Mouse (Mus musculus): ENCODE measurements around the gene Mpp5. TPM values are rescaled to one million over a fixed set of nuclear protein-coding genes. Genes with fewer than 3 reads are reported as not detected.

Mpp5 gene
- polyA plus RNA-seq, 1 experiment from 2014 or later: 24.1 TPM

DNA sequence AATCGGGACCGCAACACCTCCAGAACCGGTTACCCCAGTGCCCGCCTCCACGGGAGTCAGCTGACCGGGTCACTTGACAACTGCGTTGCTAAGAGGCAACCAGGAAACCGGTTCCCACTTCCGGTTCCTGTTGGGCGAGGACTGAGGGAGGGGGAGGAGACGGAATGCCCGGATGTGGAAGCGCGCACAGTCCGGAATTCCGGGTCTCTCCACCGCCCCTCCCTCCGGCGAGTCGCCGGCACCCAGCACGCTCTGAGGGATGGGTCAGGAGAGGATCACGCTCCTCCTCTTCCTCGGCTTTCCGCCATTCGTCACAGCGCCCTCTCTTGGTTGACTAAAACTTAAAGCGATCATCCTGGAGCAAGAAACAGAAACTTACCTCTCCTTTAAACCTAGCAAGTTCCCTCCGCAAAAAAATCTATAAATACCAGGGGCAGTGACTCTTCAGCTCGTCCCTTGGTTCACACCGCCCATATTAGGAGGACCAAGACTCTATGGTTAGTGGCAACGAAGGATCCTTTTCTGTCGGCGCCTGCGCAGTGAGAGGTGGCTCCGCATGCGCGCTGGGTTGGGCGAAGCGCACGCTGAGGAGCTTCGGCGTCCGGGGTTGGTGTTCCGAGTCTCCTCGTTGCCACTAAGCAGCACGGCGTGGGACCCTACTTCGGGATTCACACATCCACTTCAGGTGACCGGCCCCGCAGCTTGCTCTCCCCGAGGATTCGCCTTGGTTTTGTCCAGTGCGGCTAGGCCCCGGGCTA lies 113.0 kb downstream of the Mpp5 start, which contains the start of the genes Atp6v1d and Eif2s1:
Gene Atp6v1d (minus strand): TSS at position 143 of the 758 bp plus-strand sequence.
Gene Eif2s1 (plus strand): TSS at position 324 of the 758 bp plus-strand sequence.
- Histone ChIP-seq H3K27ac (replicated peaks; ENCODE audit: low read depth, low read length) (peak within 1 kb of the TSS; percentile 73), H3K4me3 (ENCODE audit: low read depth, low read length) (peak within 1 kb of the TSS; percentile 72)

DNA sequence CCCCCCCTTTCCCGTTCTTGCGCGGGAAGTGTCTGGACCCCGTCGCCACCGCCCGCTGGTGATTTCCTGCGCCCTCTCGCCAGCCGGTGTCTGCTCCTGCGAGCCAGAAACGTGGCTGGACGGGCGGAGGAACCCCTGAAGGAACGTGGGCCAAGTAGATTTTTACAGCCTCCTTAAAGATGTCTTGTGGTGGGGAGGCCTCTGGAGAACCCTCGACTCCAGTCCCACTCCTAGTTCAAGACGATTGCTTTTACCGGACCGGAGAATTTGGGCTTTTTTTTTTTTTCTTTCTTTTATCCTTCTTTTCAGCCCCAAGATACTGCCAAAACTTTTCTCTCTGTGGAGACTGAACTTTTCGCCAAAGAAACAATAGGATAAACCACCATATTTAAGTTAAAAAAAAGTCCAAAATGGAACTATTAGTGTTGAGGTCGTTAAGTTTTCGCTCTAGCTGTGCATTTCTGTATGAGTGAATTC lies 113.6 kb downstream of the Mpp5 start:
- Histone ChIP-seq H3K9me3 (ENCODE audit: control insufficient read depth, low read length) (no peaks in the 10 kb centered on the region), H3K27me3 (ENCODE audit: control insufficient read depth, insufficient read depth, low read length) (no peaks in the 10 kb centered on the region), H3K4me1 (ENCODE audit: control insufficient read depth, insufficient read depth, low read length) (0 out of 2 replicates have a peak, but pooled peaks cover 6% of the 10 kb centered on the region), H3K9ac (ENCODE audit: low read length) (peak overlapping the region; percentile 85), H3K27ac (replicated peaks; ENCODE audit: low read depth, low read length) (peak overlapping the region; percentile 73), H3K36me3 (ENCODE audit: control insufficient read depth, insufficient read depth, low read length) (no peaks in the 10 kb centered on the region), H3K4me2 (ENCODE audit: low read depth, severe bottlenecking) (peak overlapping the region; percentile 44), H3K4me3 (ENCODE audit: low read depth, low read length) (peak overlapping the region; percentile 72)
- WGBS: under 1% methylated on average over 22 of the region's 22 CpGs
- ATAC-seq (ENCODE audit: insufficient number of reproducible peaks, low FRiP score, low TSS enrichment, low read depth): peak; percentile 42; the same call in 1 of the 2 replicates
- no peak for DNase-seq (ENCODE audit: low spot score)

More for the DNA sequence above, 113.0 kb downstream of the Mpp5 start, which contains the start of the genes Atp6v1d and Eif2s1:
- no peaks in the 10 kb centered on the region for H3K36me3 ChIP-seq (ENCODE audit: control insufficient read depth, insufficient read depth, low read length)
- 0 out of 2 replicates have a peak, but pooled peaks cover 6% of the 10 kb centered on the region for H3K4me1 ChIP-seq (ENCODE audit: control insufficient read depth, insufficient read depth, low read length)
- peak within 1 kb of the TSS; percentile 79 for H3K4me2 ChIP-seq (ENCODE audit: low read depth, severe bottlenecking)
- no peaks in the 10 kb centered on the region for H3K27me3 ChIP-seq (ENCODE audit: control insufficient read depth, insufficient read depth, low read length)
- WGBS: under 1% methylated on average over 53 of the region's 55 CpGs
- peak within 1 kb of the TSS; percentile 85 for H3K9ac ChIP-seq (ENCODE audit: low read length)
- H3K9me3 ChIP-seq (ENCODE audit: control insufficient read depth, low read length): no peaks in the 10 kb centered on the region
- ATAC-seq (ENCODE audit: insufficient number of reproducible peaks, low FRiP score, low TSS enrichment, low read depth): peak; percentile 100
- peak; percentile 100 for DNase-seq (ENCODE audit: low spot score)

DNA sequence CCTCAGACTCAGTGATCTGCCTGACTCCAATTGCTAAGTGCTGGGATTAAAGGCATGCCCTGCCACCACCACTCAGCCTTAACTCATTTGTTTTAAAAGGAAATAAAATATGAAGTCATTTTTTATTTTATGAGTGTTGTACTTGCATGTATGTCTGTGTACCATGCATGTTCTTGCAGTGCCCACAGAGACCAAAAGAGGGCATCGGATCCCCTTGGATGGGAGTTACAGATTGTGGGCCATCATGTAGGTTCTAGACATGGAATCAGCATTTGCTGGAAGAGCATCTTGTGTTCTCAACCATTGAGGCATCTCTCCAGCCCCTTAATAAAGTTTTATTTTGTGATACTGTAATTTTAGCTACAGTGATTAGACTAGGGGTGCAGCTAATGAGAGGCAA lies 116.7 kb downstream of the Mpp5 start:
- Histone ChIP-seq H3K4me2 (ENCODE audit: low read depth, severe bottlenecking) (no peak overlapping the region), H3K27ac (replicated peaks; ENCODE audit: low read depth, low read length) (no peak overlapping the region), H3K9ac (ENCODE audit: low read length) (no peak overlapping the region), H3K27me3 (ENCODE audit: control insufficient read depth, insufficient read depth, low read length) (no peaks in the 10 kb centered on the region), H3K4me3 (ENCODE audit: low read depth, low read length) (no peak overlapping the region), H3K9me3 (ENCODE audit: control insufficient read depth, low read length) (no peaks in the 10 kb centered on the region), H3K36me3 (ENCODE audit: control insufficient read depth, insufficient read depth, low read length) (no peaks in the 10 kb centered on the region; the same call in 1 of the 2 replicates), H3K4me1 (ENCODE audit: control insufficient read depth, insufficient read depth, low read length) (0 out of 2 replicates have a peak, but pooled peaks cover 6% of the 10 kb centered on the region)
- DNase-seq (ENCODE audit: low spot score) (no peak), ATAC-seq (ENCODE audit: insufficient number of reproducible peaks, low FRiP score, low TSS enrichment, low read depth) (no peak)
- WGBS: 88% methylated on average over 1 of the region's 1 CpGs

DNA sequence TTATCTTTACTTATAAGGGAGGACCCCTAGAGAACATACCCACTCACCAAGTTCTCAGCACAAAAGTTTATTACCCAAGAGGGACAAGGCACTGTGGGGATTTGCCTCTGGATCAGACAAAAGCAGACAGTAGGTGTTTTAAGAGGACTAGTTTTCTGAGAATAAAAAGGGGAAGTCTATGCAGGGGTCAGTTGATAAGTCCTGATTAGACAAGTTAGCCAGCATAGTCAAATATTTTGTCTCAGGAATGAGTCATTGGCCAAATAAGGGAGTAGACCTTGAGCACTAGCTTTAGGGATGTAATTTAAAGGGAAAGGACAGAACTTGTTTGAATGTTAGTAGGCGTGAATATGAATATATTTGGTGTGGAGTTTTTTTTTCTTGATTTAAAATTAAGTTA lies 119.4 kb downstream of the Mpp5 start:
- H3K9ac ChIP-seq (ENCODE audit: low read length): no peak overlapping the region
- no peak overlapping the region for H3K4me3 ChIP-seq (ENCODE audit: low read depth, low read length)
- H3K27ac ChIP-seq (replicated peaks; ENCODE audit: low read depth, low read length): no peak overlapping the region
- no peak for ATAC-seq (ENCODE audit: insufficient number of reproducible peaks, low FRiP score, low TSS enrichment, low read depth)
- no peak for DNase-seq (ENCODE audit: low spot score)
- H3K4me1 ChIP-seq (ENCODE audit: control insufficient read depth, insufficient read depth, low read length): 0 out of 2 replicates have a peak, but pooled peaks cover 2% of the 10 kb centered on the region
- 88% methylated on average over 1 of the region's 1 CpGs for WGBS
- no peak overlapping the region for H3K4me2 ChIP-seq (ENCODE audit: low read depth, severe bottlenecking)
- no peaks in the 10 kb centered on the region for H3K27me3 ChIP-seq (ENCODE audit: control insufficient read depth, insufficient read depth, low read length)
- no peaks in the 10 kb centered on the region for H3K9me3 ChIP-seq (ENCODE audit: control insufficient read depth, low read length)
- no peaks in the 10 kb centered on the region; the same call in 1 of the 2 replicates for H3K36me3 ChIP-seq (ENCODE audit: control insufficient read depth, insufficient read depth, low read length)

DNA sequence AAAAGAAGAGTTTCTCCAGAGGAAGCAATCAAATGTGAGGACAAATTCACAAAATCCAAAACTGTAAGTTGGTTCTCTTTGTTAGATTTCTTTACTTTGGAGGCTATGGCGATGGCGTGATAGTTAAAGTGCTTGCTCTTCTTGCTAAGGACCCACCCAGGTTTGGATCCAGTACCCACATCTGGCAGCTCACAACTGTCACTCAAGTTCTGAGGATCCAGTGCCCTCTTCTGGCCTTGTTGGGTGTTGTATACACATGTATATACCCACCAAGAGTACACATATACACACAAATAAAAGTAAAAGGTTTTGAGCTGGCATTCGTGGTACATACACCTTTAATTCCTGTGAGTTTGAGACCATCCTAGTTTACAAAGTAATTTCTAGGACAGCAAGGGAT lies 125.9 kb downstream of the Mpp5 start:
- Histone ChIP-seq H3K27me3 (ENCODE audit: control insufficient read depth, insufficient read depth, low read length) (no peaks in the 10 kb centered on the region), H3K4me1 (ENCODE audit: control insufficient read depth, insufficient read depth, low read length) (no peaks in the 10 kb centered on the region), H3K27ac (replicated peaks; ENCODE audit: low read depth, low read length) (no peak overlapping the region), H3K4me2 (ENCODE audit: low read depth, severe bottlenecking) (no peak overlapping the region), H3K36me3 (ENCODE audit: control insufficient read depth, insufficient read depth, low read length) (peaks cover 9% of the 10 kb centered on the region; the same call in 1 of the 2 replicates), H3K9me3 (ENCODE audit: control insufficient read depth, low read length) (no peaks in the 10 kb centered on the region), H3K9ac (ENCODE audit: low read length) (no peak overlapping the region), H3K4me3 (ENCODE audit: low read depth, low read length) (no peak overlapping the region)
- DNase-seq (ENCODE audit: low spot score): no peak
- 96% methylated on average over 3 of the region's 3 CpGs for WGBS
- ATAC-seq (ENCODE audit: insufficient number of reproducible peaks, low FRiP score, low TSS enrichment, low read depth): no peak

DNA sequence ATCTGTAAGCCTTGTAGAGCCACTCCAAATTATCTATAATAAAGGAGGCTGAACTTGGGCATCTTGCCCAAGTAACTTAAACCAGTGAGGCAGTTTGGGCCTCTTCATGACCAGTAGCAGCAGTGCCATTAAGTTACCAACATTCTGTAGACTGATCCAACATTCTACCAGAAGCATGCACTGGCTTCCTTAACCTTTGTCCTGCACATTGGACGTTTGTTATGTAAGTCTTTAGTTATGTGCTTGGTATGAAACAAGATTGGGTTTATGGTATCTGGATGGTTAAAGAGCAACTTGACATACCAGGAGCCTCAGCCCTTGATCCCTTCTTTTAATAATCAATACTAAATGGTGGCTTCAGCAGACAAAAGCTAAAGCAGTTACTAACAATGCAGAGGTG lies 141.4 kb downstream of the Mpp5 start:
- Histone ChIP-seq H3K4me2 (ENCODE audit: low read depth, severe bottlenecking) (no peak overlapping the region), H3K27me3 (ENCODE audit: control insufficient read depth, insufficient read depth, low read length) (no peaks in the 10 kb centered on the region), H3K9ac (ENCODE audit: low read length) (no peak overlapping the region), H3K4me1 (ENCODE audit: control insufficient read depth, insufficient read depth, low read length) (no peaks in the 10 kb centered on the region), H3K36me3 (ENCODE audit: control insufficient read depth, insufficient read depth, low read length) (peaks cover 6% of the 10 kb centered on the region; the same call in 1 of the 2 replicates), H3K27ac (replicated peaks; ENCODE audit: low read depth, low read length) (no peak overlapping the region), H3K9me3 (ENCODE audit: control insufficient read depth, low read length) (no peaks in the 10 kb centered on the region), H3K4me3 (ENCODE audit: low read depth, low read length) (no peak overlapping the region)
- no peak for ATAC-seq (ENCODE audit: insufficient number of reproducible peaks, low FRiP score, low TSS enrichment, low read depth)
- 68% methylated on average over 1 of the region's 1 CpGs for WGBS
- no peak for DNase-seq (ENCODE audit: low spot score)

Other genes starting within 250 kb of the Mpp5 start
- gene Fam71d, start 57.4 kb upstream of the Mpp5 start, polyA plus RNA-seq (2014; fragmentation: Nextera tagmentation; extraction: Ambion mirVana): not detected in 2 replicates
- 77.3 and 85.3 TPM in 2 replicates for gene Atp6v1d, start 112.7 kb downstream of the Mpp5 start, polyA plus RNA-seq (2014; fragmentation: Nextera tagmentation; extraction: Ambion mirVana)
- gene Eif2s1, start 112.9 kb downstream of the Mpp5 start, polyA plus RNA-seq (2014; fragmentation: Nextera tagmentation; extraction: Ambion mirVana): 265 and 281 TPM in 2 replicates
- gene Plek2, start 158.1 kb downstream of the Mpp5 start, polyA plus RNA-seq (2014; fragmentation: Nextera tagmentation; extraction: Ambion mirVana): 3.4 and 3.6 TPM in 2 replicates